Mouse (Mus musculus): ENCODE results near the gene Ambra1.

DNA sequence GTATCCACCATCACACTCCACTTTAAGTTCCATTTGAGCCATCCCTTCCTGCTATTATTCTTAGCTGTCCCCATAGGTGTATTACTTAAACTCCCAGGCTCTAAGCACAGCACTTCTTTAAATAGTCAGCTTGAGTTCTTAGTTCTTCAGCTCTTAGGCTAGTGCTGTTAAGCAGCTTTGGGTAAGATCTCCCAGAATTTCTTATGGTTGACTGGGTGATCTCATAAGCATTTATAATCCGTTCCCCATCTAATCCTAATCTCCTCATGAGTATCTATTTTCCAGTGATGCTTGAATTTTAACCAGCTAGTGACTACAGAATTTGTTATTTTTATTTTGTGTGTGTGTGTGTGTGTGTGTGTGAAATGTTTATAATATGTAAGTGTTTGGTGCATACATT is 15.0 kb upstream of the Ambra1 start:
- TF ChIP-seq E2F4 (IDR thresholded peaks at IDR 0.05; ENCODE audit: insufficient read depth) = no peak
- TF ChIP-seq CEBPB (IDR thresholded peaks at IDR 0.05; ENCODE audit: insufficient read depth, poor library complexity, severe bottlenecking) = no peak
- TF ChIP-seq REST (IDR thresholded peaks at IDR 0.05; ENCODE audit: insufficient read depth, insufficient read length) = no peak
- TF ChIP-seq POLR2A (IDR thresholded peaks at IDR 0.05; ENCODE audit: insufficient read length, low read depth) = no peak
- TF ChIP-seq POLR2AphosphoS2 (IDR thresholded peaks at IDR 0.05; ENCODE audit: insufficient read length, low read depth) = no peak
- no peak for TF ChIP-seq TCF12 (IDR thresholded peaks at IDR 0.05; ENCODE audit: insufficient read depth, poor library complexity, severe bottlenecking)
- no peak for TF ChIP-seq USF1 (IDR thresholded peaks at IDR 0.05; ENCODE audit: low read depth)
- TF ChIP-seq MAX (IDR thresholded peaks at IDR 0.05; ENCODE audit: low read depth) = no peak

All from myocyte (in vitro differentiated cells).